Mouse (Mus musculus): ENCODE results near the gene Prkcb.

Gene Prkcb

GRCm38 (mm10) chr7:122584421-122585151 lies 296.0 kb downstream of the Prkcb start:
- no peak for DNase-seq (ENCODE audit: low spot score in 2 of 2)

GRCm38 (mm10) chr7:122595897-122596296 lies 307.3 kb downstream of the Prkcb start:
- DNase-seq (ENCODE audit: low spot score in 2 of 2), result no peak

- DNase-seq (ENCODE audit: low spot score in 2 of 2), result no peak
Observed at GRCm38 (mm10) chr7:122596596-122597170, 308.1 kb downstream of the Prkcb start.

GRCm38 (mm10) chr7:122597313-122597712 lies 308.8 kb downstream of the Prkcb start:
- no peak for DNase-seq (ENCODE audit: low spot score in 2 of 2)

GRCm38 (mm10) chr7:122600856-122601255 lies 312.3 kb downstream of the Prkcb start:
- no peak for DNase-seq (ENCODE audit: low spot score in 2 of 2)

- DNase-seq (ENCODE audit: low spot score in 2 of 2), result no peak
Observed at GRCm38 (mm10) chr7:122605066-122605465, 316.5 kb downstream of the Prkcb start.

GRCm38 (mm10) chr7:122609420-122609819 lies 320.9 kb downstream of the Prkcb start:
- DNase-seq (ENCODE audit: low spot score in 2 of 2), result no peak

GRCm38 (mm10) chr7:122610161-122610560 lies 321.6 kb downstream of the Prkcb start:
- DNase-seq (ENCODE audit: low spot score in 2 of 2), result no peak

GRCm38 (mm10) chr7:122613876-122614275 lies 325.3 kb downstream of the Prkcb start:
- no peak for DNase-seq (ENCODE audit: low spot score in 2 of 2)

GRCm38 (mm10) chr7:122622125-122622774 lies 333.7 kb downstream of the Prkcb start:
- no peak for DNase-seq (ENCODE audit: low spot score in 2 of 2)

- DNase-seq (ENCODE audit: low spot score in 2 of 2), result no peak
Observed at GRCm38 (mm10) chr7:122623753-122624152, 335.2 kb downstream of the Prkcb start.

- DNase-seq (ENCODE audit: low spot score in 2 of 2), result no peak
Observed at GRCm38 (mm10) chr7:122628050-122628449, 339.5 kb downstream of the Prkcb start.

- no peak for DNase-seq (ENCODE audit: low spot score in 2 of 2)
Observed at GRCm38 (mm10) chr7:122630386-122630785, 341.8 kb downstream of the Prkcb start.

GRCm38 (mm10) chr7:122631151-122631550 lies 342.6 kb downstream of the Prkcb start:
- DNase-seq (ENCODE audit: low spot score in 2 of 2), result no peak

- no peak for DNase-seq (ENCODE audit: low spot score in 2 of 2)
Observed at GRCm38 (mm10) chr7:122632946-122633345, 344.4 kb downstream of the Prkcb start.

GRCm38 (mm10) chr7:122633463-122633862 lies 344.9 kb downstream of the Prkcb start:
- no peak for DNase-seq (ENCODE audit: low spot score in 2 of 2)

GRCm38 (mm10) chr7:122643676-122644075 lies 355.1 kb downstream of the Prkcb start:
- DNase-seq (ENCODE audit: low spot score in 2 of 2), result no peak

GRCm38 (mm10) chr7:122649306-122649705 lies 360.8 kb downstream of the Prkcb start:
- no peak for DNase-seq (ENCODE audit: low spot score in 2 of 2)

GRCm38 (mm10) chr7:122652523-122652922 lies 364.0 kb downstream of the Prkcb start:
- no peak for DNase-seq (ENCODE audit: low spot score in 2 of 2)

GRCm38 (mm10) chr7:122656671-122657070 lies 368.1 kb downstream of the Prkcb start:
- DNase-seq (ENCODE audit: low spot score in 2 of 2), result no peak

GRCm38 (mm10) chr7:122657423-122658126 lies 369.0 kb downstream of the Prkcb start:
- DNase-seq (ENCODE audit: low spot score in 2 of 2), result no peak

GRCm38 (mm10) chr7:122665311-122666049 lies 376.9 kb downstream of the Prkcb start:
- no peak for DNase-seq (ENCODE audit: low spot score in 2 of 2)

Data from spleen, postnatal 14 days (tissue).